Mouse (Mus musculus) kidney, embryonic 14.5 days (tissue): ENCODE results near the gene Ints4. TPM values are rescaled to one million over a fixed set of nuclear protein-coding genes. Genes with fewer than 3 reads are reported as not detected.

Experiments used
- ATAC-seq: fragments of 200-750 bp; cut with Nextera tagmentation; 2 replicates; pipeline ENCODE4 v1.8.0; 2017; ENCODE audit warnings: moderate number of reproducible peaks, mild to moderate bottlenecking, moderate TSS enrichment, moderate library complexity; ENCODE audit not compliant: low FRiP score, low TSS enrichment
- H3K27ac ChIP-seq: fragments of 300-500 bp; sonication (generic); 2 replicates; pipeline ENCODE4 v1.5.1; 2014; ENCODE audit warnings: low read depth, mild to moderate bottlenecking, low read length, moderate library complexity, mixed read lengths
- H3K27me3 ChIP-seq: fragments of 300-500 bp; sonication (generic); 2 replicates; pipeline ENCODE4 v1.6.1; 2014; ENCODE audit warnings: mild to moderate bottlenecking, low read length; ENCODE audit not compliant: control insufficient read depth, insufficient read depth
- H3K36me3 ChIP-seq: fragments of 300-500 bp; sonication (generic); 2 replicates; pipeline ENCODE4 v1.6.1; 2014; ENCODE audit warnings: low read length, mixed read lengths; ENCODE audit not compliant: control insufficient read depth, insufficient read depth
- H3K4me1 ChIP-seq: fragments of 300-500 bp; sonication (generic); 2 replicates; pipeline ENCODE4 v1.6.1; 2014; ENCODE audit warnings: low read length, mixed read lengths; ENCODE audit not compliant: control insufficient read depth, insufficient read depth
- H3K4me2 ChIP-seq: fragments of 300-500 bp; sonication (generic); replicated peaks from 2 replicates; pipeline ENCODE4 v1.6.1; 2014; ENCODE audit warnings: low read depth, mild to moderate bottlenecking, low read length
- H3K4me3 ChIP-seq: fragments of 300-500 bp; sonication (generic); 2 replicates; pipeline ENCODE4 v1.5.1; 2014; ENCODE audit warnings: mild to moderate bottlenecking, low read length
- H3K9ac ChIP-seq: fragments of 300-500 bp; sonication (generic); 2 replicates; pipeline ENCODE4 v1.6.1; 2014; ENCODE audit warnings: low read depth, mild to moderate bottlenecking, low read length, moderate library complexity
- H3K9me3 ChIP-seq: fragments of 300-500 bp; sonication (generic); 2 replicates; pipeline ENCODE4 v1.6.1; 2016; ENCODE audit warnings: low read length; ENCODE audit not compliant: control insufficient read depth
- WGBS: fragments of 180-500 bp; shearing (Covaris S2); extraction: QIAGEN DNeasy Blood & Tissue Kit; methylation state at CpG from one replicate; pipeline ENCODE4 v1.1.7; 2014; 5-methylcytosine and 5-hydroxymethylcytosine counted together
- polyA plus RNA-seq: library from polyadenylated mRNA; unstranded; fragments of >200 nt; fragmentation: Nextera tagmentation; extraction: Ambion mirVana; gene quantifications from 2 replicates; pipeline ENCODE4 v1.2.1, GENCODE M21; 2014

Gene Ints4
- polyA plus RNA-seq, 1 experiment from 2014 or later, result 61.5 TPM

- no peak overlapping the region for H3K4me2 ChIP-seq
- H3K27ac ChIP-seq, result no peak overlapping the region
- no peaks in the 10 kb centered on the region for H3K9me3 ChIP-seq
- no peak overlapping the region for H3K4me3 ChIP-seq
- H3K9ac ChIP-seq, result no peak overlapping the region
- ATAC-seq, result no peak
- H3K36me3 ChIP-seq, result peaks cover 34% of the 10 kb centered on the region; the same call in 1 of the 2 replicates
- no peaks in the 10 kb centered on the region for H3K27me3 ChIP-seq
- H3K4me1 ChIP-seq, result no peaks in the 10 kb centered on the region
Observed at GRCm38 (mm10) chr7:97495052-97495451, 14.3 kb downstream of the Ints4 start.

- H3K4me2 ChIP-seq, result no peak overlapping the region
- no peaks in the 10 kb centered on the region for H3K27me3 ChIP-seq
- H3K4me1 ChIP-seq, result no peaks in the 10 kb centered on the region
- no peak overlapping the region for H3K4me3 ChIP-seq
- no peak for ATAC-seq
- H3K27ac ChIP-seq, result no peak overlapping the region
- H3K36me3 ChIP-seq, result peaks cover 27% of the 10 kb centered on the region; the same call in 1 of the 2 replicates
- WGBS, result 86% methylated on average over 5 of the region's 5 CpGs
- H3K9me3 ChIP-seq, result no peaks in the 10 kb centered on the region
- no peak overlapping the region for H3K9ac ChIP-seq
Observed at GRCm38 (mm10) chr7:97500555-97501209, 19.9 kb downstream of the Ints4 start.

- WGBS, result 87% methylated on average over 1 of the region's 1 CpGs
- Histone ChIP-seq H3K4me1 (no peaks in the 10 kb centered on the region), H3K9ac (no peak overlapping the region), H3K4me2 (no peak overlapping the region), H3K9me3 (no peaks in the 10 kb centered on the region), H3K27ac (no peak overlapping the region), H3K27me3 (no peaks in the 10 kb centered on the region), H3K4me3 (no peak overlapping the region), H3K36me3 (peaks cover 87% of the 10 kb centered on the region)
- no peak for ATAC-seq
Observed at GRCm38 (mm10) chr7:97514786-97515185, 34.0 kb downstream of the Ints4 start.

GRCm38 (mm10) chr7:97519935-97520334 lies 39.2 kb downstream of the Ints4 start:
- ATAC-seq, result no peak
- 87% methylated on average over 2 of the region's 2 CpGs for WGBS
- Histone ChIP-seq H3K9me3 (no peaks in the 10 kb centered on the region), H3K4me1 (no peaks in the 10 kb centered on the region), H3K36me3 (peaks cover 62% of the 10 kb centered on the region), H3K9ac (no peak overlapping the region), H3K27ac (no peak overlapping the region), H3K4me3 (no peak overlapping the region), H3K4me2 (no peak overlapping the region), H3K27me3 (no peaks in the 10 kb centered on the region)

GRCm38 (mm10) chr7:97535531-97535930 lies 54.8 kb downstream of the Ints4 start:
- H3K27me3 ChIP-seq, result no peaks in the 10 kb centered on the region
- ATAC-seq, result no peak
- H3K36me3 ChIP-seq, result peaks cover 68% of the 10 kb centered on the region
- 89% methylated on average over 5 of the region's 5 CpGs for WGBS
- H3K9ac ChIP-seq, result no peak overlapping the region
- no peak overlapping the region for H3K27ac ChIP-seq
- no peaks in the 10 kb centered on the region for H3K9me3 ChIP-seq
- no peak overlapping the region for H3K4me2 ChIP-seq
- H3K4me1 ChIP-seq, result no peaks in the 10 kb centered on the region
- H3K4me3 ChIP-seq, result no peak overlapping the region

- 91% methylated on average over 5 of the region's 5 CpGs for WGBS
Observed at GRCm38 (mm10) chr7:97536571-97536970, 55.8 kb downstream of the Ints4 start.

GRCm38 (mm10) chr7:97546462-97546861 lies 65.7 kb downstream of the Ints4 start:
- H3K27ac ChIP-seq, result no peak overlapping the region
- H3K4me3 ChIP-seq, result no peak overlapping the region
- no peak overlapping the region for H3K4me2 ChIP-seq
- no peak for ATAC-seq
- no peaks in the 10 kb centered on the region for H3K4me1 ChIP-seq
- no peaks in the 10 kb centered on the region for H3K27me3 ChIP-seq
- H3K9me3 ChIP-seq, result no peaks in the 10 kb centered on the region
- WGBS, result 94% methylated on average over 2 of the region's 2 CpGs
- no peak overlapping the region for H3K9ac ChIP-seq
- peaks cover 16% of the 10 kb centered on the region; the same call in 1 of the 2 replicates for H3K36me3 ChIP-seq

More at GRCm38 (mm10) chr7:97536571-97536970, 55.8 kb downstream of the Ints4 start:
- no peaks in the 10 kb centered on the region for H3K27me3 ChIP-seq
- H3K9me3 ChIP-seq, result no peaks in the 10 kb centered on the region
- H3K4me1 ChIP-seq, result no peaks in the 10 kb centered on the region
- no peak for ATAC-seq
- no peak overlapping the region for H3K4me3 ChIP-seq
- H3K4me2 ChIP-seq, result no peak overlapping the region
- H3K9ac ChIP-seq, result no peak overlapping the region
- H3K36me3 ChIP-seq, result peaks cover 71% of the 10 kb centered on the region
- no peak overlapping the region for H3K27ac ChIP-seq

GRCm38 (mm10) chr7:97549301-97549700 lies 68.5 kb downstream of the Ints4 start:
- 94% methylated on average over 10 of the region's 10 CpGs for WGBS
- ATAC-seq, result no peak

GRCm38 (mm10) chr7:97550673-97551072 lies 69.9 kb downstream of the Ints4 start:
- no peaks in the 10 kb centered on the region for H3K9me3 ChIP-seq
- 87% methylated on average over 9 of the region's 9 CpGs for WGBS

More at GRCm38 (mm10) chr7:97549301-97549700, 68.5 kb downstream of the Ints4 start:
- H3K9ac ChIP-seq, result no peak overlapping the region
- no peaks in the 10 kb centered on the region for H3K9me3 ChIP-seq
- no peaks in the 10 kb centered on the region for H3K27me3 ChIP-seq
- no peak overlapping the region for H3K27ac ChIP-seq
- no peak overlapping the region for H3K4me3 ChIP-seq
- no peaks in the 10 kb centered on the region for H3K36me3 ChIP-seq
- no peak overlapping the region for H3K4me2 ChIP-seq
- H3K4me1 ChIP-seq, result no peaks in the 10 kb centered on the region

More at GRCm38 (mm10) chr7:97550673-97551072, 69.9 kb downstream of the Ints4 start:
- Histone ChIP-seq H3K4me1 (no peaks in the 10 kb centered on the region), H3K27me3 (no peaks in the 10 kb centered on the region), H3K4me2 (no peak overlapping the region), H3K36me3 (no peaks in the 10 kb centered on the region), H3K9ac (no peak overlapping the region), H3K4me3 (no peak overlapping the region), H3K27ac (no peak overlapping the region)
- ATAC-seq, result no peak
